Comparison of ENCODE assay signal across 8 mouse cellular contexts in genomic region chr7:110774077-110774476, GRCm38 (mm10). TPM values are rescaled to one million over a fixed set of nuclear protein-coding genes. Genes with fewer than 3 reads are reported as not detected.
DNase-seq lines count a peak whose midpoint lies in the region; ATAC-seq lines count a peak whose summit lies in the region.

No protein-coding gene starts in this region.

- no peak overlapping the region for H3K9ac ChIP-seq in kidney, embryonic 15.5 days
- H3K9ac ChIP-seq in forebrain, embryonic 14.5 days (ENCODE audit: low read length) = no peak overlapping the region; the same call in 1 of the 2 replicates
- peak overlapping the region; percentile 45 for H3K9ac ChIP-seq in hindbrain, embryonic 16.5 days (ENCODE audit: low read depth, low read length)
- H3K9ac ChIP-seq in liver, embryonic 15.5 days = peak overlapping the region; percentile 76

- peaks cover 7% of the 10 kb centered on the region for H3K27me3 ChIP-seq in kidney, embryonic 15.5 days
- H3K27me3 ChIP-seq in forebrain, embryonic 14.5 days (replicated peaks; ENCODE audit: control insufficient read depth, insufficient read depth, low read length) = peaks cover 7% of the 10 kb centered on the region
- no peaks in the 10 kb centered on the region for H3K27me3 ChIP-seq in hindbrain, embryonic 16.5 days (replicated peaks; ENCODE audit: control insufficient read depth, insufficient read depth, low read length)
- 0 out of 2 replicates have a peak, but pooled peaks cover 5% of the 10 kb centered on the region for H3K27me3 ChIP-seq in liver, embryonic 15.5 days

- ATAC-seq in kidney, embryonic 15.5 days (replicated peaks; ENCODE audit: low FRiP score) = no peak
- no peak for ATAC-seq in forebrain, embryonic 14.5 days
- ATAC-seq in hindbrain, embryonic 16.5 days = peak; percentile 77
- peak; percentile 34 for ATAC-seq in liver, embryonic 15.5 days (ENCODE audit: insufficient read depth)

- H3K4me3 ChIP-seq in kidney, embryonic 15.5 days (replicated peaks) = no peak overlapping the region; the same call in 1 of the 2 replicates
- H3K4me3 ChIP-seq in forebrain, embryonic 14.5 days (ENCODE audit: low read depth, low read length) = no peak overlapping the region
- H3K4me3 ChIP-seq in hindbrain, embryonic 16.5 days (ENCODE audit: low read length) = no peak overlapping the region
- H3K4me3 ChIP-seq in liver, embryonic 15.5 days (replicated peaks) = peak overlapping the region; percentile 66

- no peaks in the 10 kb centered on the region for H3K9me3 ChIP-seq in kidney, embryonic 15.5 days (replicated peaks)
- no peaks in the 10 kb centered on the region for H3K9me3 ChIP-seq in forebrain, embryonic 14.5 days (replicated peaks; ENCODE audit: control insufficient read depth, low read length)
- H3K9me3 ChIP-seq in hindbrain, embryonic 16.5 days (ENCODE audit: control insufficient read depth, low read length) = no peaks in the 10 kb centered on the region
- H3K9me3 ChIP-seq in liver, embryonic 15.5 days (replicated peaks) = no peaks in the 10 kb centered on the region

- 61% methylated on average over 1 of the region's 1 CpGs for WGBS in kidney, embryonic 15.5 days
- WGBS in forebrain, embryonic 14.5 days = 70% methylated on average over 1 of the region's 1 CpGs
- 52% methylated on average over 1 of the region's 1 CpGs for WGBS in hindbrain, embryonic 16.5 days
- WGBS in liver, embryonic 15.5 days (ENCODE audit: insufficient replicate concordance) = 17% methylated on average over 1 of the region's 1 CpGs

- H3K4me2 ChIP-seq in kidney, embryonic 15.5 days = peak overlapping the region; percentile 24
- no peak overlapping the region for H3K4me2 ChIP-seq in forebrain, embryonic 14.5 days (ENCODE audit: low read length)
- H3K4me2 ChIP-seq in hindbrain, embryonic 16.5 days (ENCODE audit: low read length) = peak overlapping the region; percentile 38
- H3K4me2 ChIP-seq in liver, embryonic 15.5 days = peak overlapping the region; percentile 84

- H3K4me1 ChIP-seq in kidney, embryonic 15.5 days = peaks cover 41% of the 10 kb centered on the region
- peaks cover 4% of the 10 kb centered on the region for H3K4me1 ChIP-seq in forebrain, embryonic 14.5 days (ENCODE audit: control insufficient read depth, insufficient read depth, low read length)
- H3K4me1 ChIP-seq in hindbrain, embryonic 16.5 days (ENCODE audit: control insufficient read depth, insufficient read depth, low read depth, low read length) = peaks cover 16% of the 10 kb centered on the region
- peaks cover 98% of the 10 kb centered on the region for H3K4me1 ChIP-seq in liver, embryonic 15.5 days (replicated peaks)

- peak overlapping the region; percentile 77 for H3K27ac ChIP-seq in kidney, embryonic 15.5 days
- no peak overlapping the region for H3K27ac ChIP-seq in forebrain, embryonic 14.5 days (ENCODE audit: low read depth, low read length)
- H3K27ac ChIP-seq in hindbrain, embryonic 16.5 days (ENCODE audit: low read depth, low read length) = peak overlapping the region; percentile 84
- peak overlapping the region; percentile 96 for H3K27ac ChIP-seq in liver, embryonic 15.5 days (replicated peaks)

- no peaks in the 10 kb centered on the region for H3K36me3 ChIP-seq in kidney, embryonic 15.5 days
- H3K36me3 ChIP-seq in forebrain, embryonic 14.5 days (ENCODE audit: control insufficient read depth, insufficient read depth, low read length) = no peaks in the 10 kb centered on the region
- H3K36me3 ChIP-seq in hindbrain, embryonic 16.5 days (ENCODE audit: control insufficient read depth, insufficient read depth, low read length) = no peaks in the 10 kb centered on the region
- peaks cover 13% of the 10 kb centered on the region for H3K36me3 ChIP-seq in liver, embryonic 15.5 days (replicated peaks)

- DNase-seq in kidney, adult 9 months = no peak
- peak; percentile 54 for DNase-seq in NIH3T3 (ENCODE audit: low read depth)
- DNase-seq in forebrain, embryonic 14.5 days (ENCODE audit: low spot score) = peak; percentile 47
- no peak for DNase-seq in urinary bladder, postnatal 25 days (ENCODE audit: low spot score)
- no peak for DNase-seq in natural killer cell, adult 2 months (ENCODE audit: low spot score in 2 of 2)

RNA-seq across cellular contexts. Expression of gene Ampd3, which starts 6.1 kb away (rescaled TPM):
- 7.1 and 9.8 TPM in 2 replicates for polyA plus RNA-seq in kidney, embryonic 15.5 days (2015; fragmentation: Nextera tagmentation; extraction: Ambion mirVana)
- polyA plus RNA-seq in forebrain, embryonic 14.5 days (2014; fragmentation: Nextera tagmentation; extraction: Ambion mirVana) = 3.6 and 4.9 TPM in 2 replicates
- polyA plus RNA-seq in hindbrain, embryonic 16.5 days (2015; fragmentation: Nextera tagmentation; extraction: Ambion mirVana) = 14.3 and 14.9 TPM in 2 replicates
- polyA plus RNA-seq in liver, embryonic 15.5 days (2015; fragmentation: Nextera tagmentation; extraction: Ambion mirVana) = 28.0 and 30.8 TPM in 2 replicates

Comparison
In these comparisons a context has a peak if more than half of its experiments do, and no peak if none do; other contexts are left out.
1. ATAC-seq: peak in hindbrain, embryonic 16.5 days (single experiment) and liver, embryonic 15.5 days (single experiment); none in kidney, embryonic 15.5 days (single experiment) and forebrain, embryonic 14.5 days (single experiment).
2. H3K9ac ChIP-seq: peak in hindbrain, embryonic 16.5 days (single experiment) and liver, embryonic 15.5 days (single experiment); none in kidney, embryonic 15.5 days (single experiment) and forebrain, embryonic 14.5 days (single experiment).
3. DNase-seq: peak in NIH3T3 (single experiment) and forebrain, embryonic 14.5 days (single experiment); none in kidney, adult 9 months (single experiment), urinary bladder, postnatal 25 days (single experiment) and natural killer cell, adult 2 months (0 of 2).